Mouse (Mus musculus) heart, embryonic 11.5 days (tissue): ENCODE data around the gene Fbxo42. TPM values are rescaled to one million over a fixed set of nuclear protein-coding genes. Genes with fewer than 3 reads are reported as not detected.
"Not testable (repeated sequence)": the region's sequence is repeated elsewhere in the genome, so short reads cannot be mapped to it uniquely, and the experiment has no call there.

Experiments
- ATAC-seq: fragments of 200-750 bp; cut with Nextera tagmentation; replicated peaks from 2 replicates; pipeline ENCODE4 v1.8.0; 2017; ENCODE audit warnings: moderate library complexity; ENCODE audit not compliant: insufficient number of reproducible peaks, low FRiP score, low TSS enrichment
- H3K27ac ChIP-seq: fragments of 300-500 bp; sonication (generic); 2 replicates; pipeline ENCODE4 v1.5.1; 2014; ENCODE audit warnings: mild to moderate bottlenecking, low read depth, low read length
- H3K27me3 ChIP-seq: fragments of 300-500 bp; sonication (generic); 2 replicates; pipeline ENCODE4 v1.6.1; 2014; ENCODE audit warnings: mild to moderate bottlenecking, low read length, mixed read lengths; ENCODE audit not compliant: control insufficient read depth, insufficient read depth
- H3K36me3 ChIP-seq: fragments of 300-500 bp; sonication (generic); 2 replicates; pipeline ENCODE4 v1.6.1; 2014; ENCODE audit warnings: mild to moderate bottlenecking, low read length, moderate library complexity, mixed read lengths; ENCODE audit not compliant: control insufficient read depth, insufficient read depth
- H3K4me1 ChIP-seq: fragments of 300-500 bp; sonication (generic); 2 replicates; pipeline ENCODE4 v1.6.1; 2014; ENCODE audit warnings: low read length; ENCODE audit not compliant: control insufficient read depth, insufficient read depth
- H3K4me2 ChIP-seq: fragments of 300-500 bp; sonication (generic); 2 replicates; pipeline ENCODE4 v1.6.1; 2014; ENCODE audit warnings: mild to moderate bottlenecking, moderate library complexity
- H3K4me3 ChIP-seq: fragments of 300-500 bp; sonication (generic); 2 replicates; pipeline ENCODE4 v1.5.1; 2014; ENCODE audit warnings: low read depth, low read length
- H3K9ac ChIP-seq: fragments of 300-500 bp; sonication (generic); 2 replicates; pipeline ENCODE4 v1.6.1; 2014; ENCODE audit warnings: mild to moderate bottlenecking, low read depth, low read length, moderate library complexity
- H3K9me3 ChIP-seq: fragments of 300-500 bp; sonication (generic); replicated peaks from 2 replicates; pipeline ENCODE4 v1.6.1; 2016; ENCODE audit warnings: low read length; ENCODE audit not compliant: control insufficient read depth
- WGBS: fragments of 180-500 bp; shearing (Covaris S2); extraction: QIAGEN DNeasy Blood & Tissue Kit; methylation state at CpG from one replicate; pipeline ENCODE4 v1.1.7; 2014; ENCODE audit not compliant: insufficient replicate concordance; 5-methylcytosine and 5-hydroxymethylcytosine counted together
- polyA plus RNA-seq: library from polyadenylated mRNA; unstranded; fragments of >200 nt; fragmentation: Nextera tagmentation; extraction: Ambion mirVana; gene quantifications from 2 replicates; pipeline ENCODE4 v1.2.1, GENCODE M21; 2014

Gene Fbxo42
- polyA plus RNA-seq, 1 experiment from 2014 or later, result 19.3 TPM

- peaks cover 55% of the 10 kb centered on the region for H3K4me1 ChIP-seq
- no peak overlapping the region for H3K4me2 ChIP-seq
These were observed 16.1 kb upstream of the Fbxo42 start for GRCm38 (mm10) chr4:141131531-141132061.

DNA sequence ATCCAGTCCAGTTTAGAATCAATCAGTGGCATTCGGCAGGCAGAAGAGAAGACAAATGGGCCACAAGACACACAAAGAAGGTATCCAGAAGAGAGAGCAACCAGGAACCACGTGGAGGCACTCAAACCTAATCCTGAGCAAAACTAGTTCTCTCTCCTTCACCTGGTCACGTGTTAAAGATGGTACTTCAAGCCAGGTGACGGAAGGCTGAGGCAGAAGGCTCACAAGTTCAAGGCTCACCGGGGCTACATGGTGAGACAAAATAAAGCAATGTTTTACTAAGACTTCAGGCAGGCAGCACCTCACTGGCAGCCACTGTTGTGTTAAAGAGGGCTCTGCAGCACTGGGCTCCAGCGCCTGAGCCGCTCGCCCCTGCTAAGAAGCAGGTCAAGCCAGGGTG, 15.5 kb upstream of the Fbxo42 start:
- no peaks in the 10 kb centered on the region for H3K36me3 ChIP-seq
- no peak for ATAC-seq
- WGBS, result 50% methylated on average over 8 of the region's 8 CpGs
- peak overlapping the region; percentile 62; the same call in 1 of the 2 replicates for H3K27ac ChIP-seq
- no peaks in the 10 kb centered on the region for H3K27me3 ChIP-seq
- no peak overlapping the region for H3K4me2 ChIP-seq
- no peak overlapping the region for H3K4me3 ChIP-seq
- H3K9ac ChIP-seq, result no peak overlapping the region
- H3K4me1 ChIP-seq, result peaks cover 60% of the 10 kb centered on the region
- H3K9me3 ChIP-seq, result no peaks in the 10 kb centered on the region

More at GRCm38 (mm10) chr4:141131531-141132061, 16.1 kb upstream of the Fbxo42 start:
- no peak for ATAC-seq
- Histone ChIP-seq H3K27me3 (no peaks in the 10 kb centered on the region), H3K4me3 (no peak overlapping the region), H3K9ac (no peak overlapping the region), H3K36me3 (no peaks in the 10 kb centered on the region), H3K27ac (peak overlapping the region; percentile 62), H3K9me3 (no peaks in the 10 kb centered on the region)
- 59% methylated on average over 5 of the region's 5 CpGs for WGBS

DNA sequence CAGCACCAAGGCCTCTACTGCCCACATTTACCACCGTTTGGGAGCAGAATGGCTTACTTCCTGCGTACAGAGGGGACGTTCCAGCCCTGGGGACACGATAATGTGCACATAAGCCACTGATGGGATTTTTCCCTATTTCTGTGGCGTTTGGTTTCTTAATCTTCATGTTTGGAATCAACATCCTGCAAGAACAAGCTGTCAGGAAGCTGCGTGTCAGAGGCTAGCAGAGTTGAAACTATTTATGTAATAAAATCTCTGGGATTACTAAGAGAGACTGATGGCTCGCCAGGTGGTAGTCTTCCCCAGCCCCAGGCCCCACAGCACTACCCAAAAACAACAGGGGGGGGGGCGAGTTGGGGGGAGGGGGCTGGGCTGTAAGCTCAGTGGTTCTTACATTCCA, 14.5 kb upstream of the Fbxo42 start:
- no peaks in the 10 kb centered on the region for H3K9me3 ChIP-seq
- H3K4me3 ChIP-seq, result no peak overlapping the region
- no peak for ATAC-seq
- WGBS, result 60% methylated on average over 8 of the region's 8 CpGs
- H3K9ac ChIP-seq, result no peak overlapping the region
- H3K27ac ChIP-seq, result no peak overlapping the region
- no peaks in the 10 kb centered on the region for H3K36me3 ChIP-seq
- no peaks in the 10 kb centered on the region for H3K27me3 ChIP-seq
- H3K4me1 ChIP-seq, result peaks cover 64% of the 10 kb centered on the region
- no peak overlapping the region for H3K4me2 ChIP-seq

DNA sequence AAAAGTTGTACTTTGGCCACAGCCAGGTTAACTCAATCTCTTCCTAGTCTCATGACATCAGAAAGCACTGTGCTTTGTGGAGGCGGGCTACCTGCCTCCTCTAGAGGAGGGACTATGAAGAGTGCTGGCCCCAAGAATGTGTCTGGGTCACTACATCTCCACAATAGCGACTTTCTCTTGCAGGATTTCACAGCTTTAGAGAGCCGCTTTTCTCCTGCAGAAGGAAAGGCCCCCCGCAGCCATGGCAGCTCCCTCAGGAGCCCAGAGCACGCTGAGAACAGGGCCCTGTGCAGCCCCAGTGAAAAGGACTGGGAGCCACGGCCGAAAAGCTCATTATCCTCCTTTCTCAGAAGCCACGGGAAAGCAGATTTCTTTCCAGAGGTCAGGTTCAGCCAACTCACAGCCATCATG, 13.7 kb upstream of the Fbxo42 start:
- Histone ChIP-seq H3K27ac (no peak overlapping the region; the same call in 1 of the 2 replicates), H3K4me2 (peak overlapping the region; percentile 19; the same call in 1 of the 2 replicates), H3K4me3 (no peak overlapping the region), H3K4me1 (peaks cover 64% of the 10 kb centered on the region), H3K9me3 (no peaks in the 10 kb centered on the region), H3K27me3 (no peaks in the 10 kb centered on the region), H3K36me3 (no peaks in the 10 kb centered on the region), H3K9ac (no peak overlapping the region)
- 56% methylated on average over 8 of the region's 8 CpGs for WGBS
- no peak for ATAC-seq

DNA sequence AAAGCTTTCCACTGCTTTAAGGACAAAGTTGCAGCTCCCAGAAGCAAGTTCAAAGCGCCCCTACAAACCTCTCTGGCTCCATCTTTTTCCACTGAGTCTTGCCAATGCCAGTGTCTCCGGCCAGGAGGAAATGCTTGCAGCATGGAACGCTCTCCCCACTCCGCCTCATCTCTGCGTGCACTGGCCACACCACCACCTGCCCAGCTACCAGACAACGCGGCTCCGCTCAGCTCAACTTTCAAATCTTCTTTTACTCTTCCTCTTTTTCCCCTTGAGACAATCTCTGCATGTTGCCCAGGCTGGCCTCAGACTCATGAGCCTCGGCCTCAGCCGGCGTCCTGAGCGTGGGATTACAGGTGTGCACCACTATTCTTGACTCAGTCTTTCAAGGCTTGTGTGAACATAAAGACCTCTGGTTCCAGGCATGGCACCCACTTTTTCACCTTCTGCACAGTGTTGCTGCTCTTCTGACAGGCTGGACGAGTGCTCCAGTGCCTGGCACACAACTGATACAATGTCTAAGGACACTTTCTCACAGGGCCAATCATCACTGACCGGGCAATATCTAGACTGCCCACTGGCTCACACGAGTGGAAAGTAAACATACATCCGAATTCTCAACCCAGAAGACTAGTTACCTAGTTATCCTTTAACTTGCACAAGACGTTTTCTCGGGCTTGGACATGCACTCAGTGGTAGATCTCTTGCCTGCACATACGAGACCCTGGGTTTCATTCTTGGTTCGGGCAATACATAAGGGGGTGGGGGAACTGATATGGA, 12.8 kb upstream of the Fbxo42 start:
- Histone ChIP-seq H3K27ac (peak overlapping the region; percentile 35; the same call in 1 of the 2 replicates), H3K9ac (no peak overlapping the region), H3K4me2 (no peak overlapping the region), H3K27me3 (no peaks in the 10 kb centered on the region), H3K4me1 (peaks cover 61% of the 10 kb centered on the region), H3K9me3 (no peaks in the 10 kb centered on the region), H3K4me3 (no peak overlapping the region), H3K36me3 (no peaks in the 10 kb centered on the region)
- 74% methylated on average over 20 of the region's 20 CpGs for WGBS
- no peak for ATAC-seq

DNA sequence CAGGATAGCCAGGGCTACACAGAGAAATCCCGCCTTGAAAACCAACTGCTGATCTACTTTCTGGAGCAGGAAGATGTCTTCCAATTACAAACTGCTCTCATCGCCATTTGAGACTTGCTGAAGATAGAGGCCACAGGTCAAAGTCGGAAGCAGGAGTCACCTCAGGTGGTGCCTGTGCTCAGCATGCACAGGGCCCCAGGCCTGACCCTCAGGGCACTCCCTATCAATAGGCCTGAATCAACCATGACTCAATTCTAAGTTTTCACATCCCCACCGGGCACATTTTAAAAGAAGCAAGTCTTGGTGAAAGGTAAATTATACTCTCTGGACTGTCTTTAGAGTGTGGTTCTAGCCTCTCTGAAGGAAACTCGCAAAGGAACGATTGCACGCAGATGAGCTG, 11.6 kb upstream of the Fbxo42 start:
- no peak overlapping the region for H3K9ac ChIP-seq
- peaks cover 57% of the 10 kb centered on the region for H3K4me1 ChIP-seq
- H3K4me3 ChIP-seq, result no peak overlapping the region
- H3K36me3 ChIP-seq, result no peaks in the 10 kb centered on the region
- no peak for ATAC-seq
- no peak overlapping the region for H3K4me2 ChIP-seq
- no peaks in the 10 kb centered on the region for H3K9me3 ChIP-seq
- H3K27ac ChIP-seq, result no peak overlapping the region
- H3K27me3 ChIP-seq, result no peaks in the 10 kb centered on the region
- WGBS, result 77% methylated on average over 7 of the region's 7 CpGs

DNA sequence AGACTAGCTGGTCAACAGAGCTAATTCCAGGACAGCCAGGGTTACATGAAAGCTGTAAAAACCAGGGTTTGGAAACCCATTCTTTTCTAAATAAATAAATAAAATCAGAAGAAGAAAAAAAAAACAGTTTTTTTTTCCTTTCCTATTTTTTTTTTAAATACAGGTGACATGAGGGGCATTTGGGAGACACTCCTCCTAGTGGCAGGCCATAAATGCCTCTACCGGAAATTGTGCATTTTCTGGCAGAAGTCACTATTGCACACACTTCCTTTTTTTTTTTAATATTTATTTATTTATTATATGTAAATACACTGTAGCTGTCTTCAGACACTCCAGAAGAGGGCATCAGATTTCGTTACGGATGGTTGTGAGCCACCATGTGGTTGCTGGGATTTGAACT, 10.0 kb upstream of the Fbxo42 start:
- H3K9ac ChIP-seq, H3K27ac ChIP-seq, H3K4me3 ChIP-seq, H3K9me3 ChIP-seq, H3K27me3 ChIP-seq, ATAC-seq, H3K36me3 ChIP-seq: not testable (repeated sequence)
- 81% methylated on average over 1 of the region's 3 CpGs for WGBS
- H3K4me1 ChIP-seq, result peaks cover 41% of the 10 kb centered on the region
- H3K4me2 ChIP-seq, result peak overlapping the region; percentile 92

DNA sequence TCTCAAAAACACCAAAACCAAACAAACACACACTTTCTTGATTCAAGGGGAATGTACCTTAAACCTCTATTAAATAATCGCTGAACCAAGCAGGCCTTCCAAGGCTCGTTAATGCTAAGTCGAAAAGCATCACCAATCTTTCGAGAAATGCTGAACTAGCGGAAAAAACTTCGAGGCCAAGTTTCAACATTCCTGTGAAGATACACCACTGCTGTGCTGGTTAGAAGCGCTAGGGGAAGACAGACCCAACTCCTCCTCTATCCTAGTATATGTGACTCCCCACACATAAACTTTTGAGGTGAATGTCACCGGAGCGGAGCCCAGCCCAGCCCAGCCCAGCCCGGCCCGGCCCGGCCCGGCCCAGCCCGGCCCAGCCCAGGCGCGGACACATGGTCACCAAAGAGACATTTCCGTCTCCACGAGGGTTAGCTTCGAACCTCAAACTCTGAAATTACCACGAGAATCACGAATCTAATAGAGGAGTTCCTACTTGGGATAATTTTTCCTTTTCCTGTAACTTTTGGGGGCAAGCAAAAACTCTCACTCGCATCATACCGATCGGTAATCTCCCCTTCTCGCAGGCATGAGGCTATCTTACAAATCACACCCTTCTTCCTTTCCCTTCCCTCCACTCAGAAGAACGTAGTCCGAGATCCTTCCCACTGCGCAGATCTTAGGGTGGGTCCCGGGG, 9.1 kb upstream of the Fbxo42 start:
- Histone ChIP-seq H3K9me3 (no peaks in the 10 kb centered on the region), H3K4me1 (peaks cover 34% of the 10 kb centered on the region), H3K4me3 (peak overlapping the region; percentile 88), H3K27ac (peak overlapping the region; percentile 97), H3K36me3 (no peaks in the 10 kb centered on the region), H3K4me2 (peak overlapping the region; percentile 92), H3K9ac (peak overlapping the region; percentile 84), H3K27me3 (no peaks in the 10 kb centered on the region)
- ATAC-seq, result no peak
- WGBS, result 2% methylated on average over 29 of the region's 29 CpGs
